Mouse (Mus musculus) olfactory bulb, adult 2 months (tissue): ENCODE results near the gene Pla2g4e.

ENCODE experiments used
- CTCF ChIP-seq: fragments of 200-500 bp; IDR thresholded peaks from 2 replicates; pipeline ENCODE4 v1.5.1; 2012; ENCODE audit warnings: low read depth, mild to moderate bottlenecking, low read length, moderate library complexity; ENCODE audit not compliant: insufficient read depth
- POLR2A ChIP-seq: fragments of 200-500 bp; IDR thresholded peaks from 2 replicates; pipeline ENCODE4 v1.6.1; 2012; ENCODE audit warnings: mild to moderate bottlenecking, low read depth, low read length, moderate library complexity; ENCODE audit not compliant: insufficient read depth

DNA sequence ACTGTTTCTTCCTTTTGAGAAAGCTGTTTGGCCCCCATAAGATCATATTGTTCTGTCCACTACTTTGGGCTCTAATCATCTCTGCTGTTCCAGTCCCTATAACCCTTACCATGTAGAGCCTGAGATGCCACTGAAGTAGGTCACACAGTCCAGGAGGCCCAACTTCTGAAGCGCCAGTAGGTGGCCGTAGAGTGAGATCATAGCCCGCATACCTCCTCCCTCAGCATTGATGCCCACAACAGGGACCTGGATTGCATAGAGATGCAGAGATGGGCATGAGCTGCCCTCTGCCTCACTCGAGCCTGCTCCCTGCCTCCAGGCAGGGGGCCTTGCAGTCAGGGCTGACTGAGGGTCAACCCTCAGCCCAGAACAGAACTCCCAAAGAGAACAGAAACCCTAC, 31.8 kb upstream of the Pla2g4e start:
- TF ChIP-seq POLR2A (no peak), CTCF (no peak)
